Mouse (Mus musculus) thymus, postnatal 10 days (tissue): Measurements from ENCODE around the gene Emx1.

Source experiments
- DNase-seq, 2 experiments: peaks; one replicate each; pipeline ENCODE4 v3.0.0; 2021; ENCODE audit warnings: low spot score in 2 of 2

Emx1 gene

DNA sequence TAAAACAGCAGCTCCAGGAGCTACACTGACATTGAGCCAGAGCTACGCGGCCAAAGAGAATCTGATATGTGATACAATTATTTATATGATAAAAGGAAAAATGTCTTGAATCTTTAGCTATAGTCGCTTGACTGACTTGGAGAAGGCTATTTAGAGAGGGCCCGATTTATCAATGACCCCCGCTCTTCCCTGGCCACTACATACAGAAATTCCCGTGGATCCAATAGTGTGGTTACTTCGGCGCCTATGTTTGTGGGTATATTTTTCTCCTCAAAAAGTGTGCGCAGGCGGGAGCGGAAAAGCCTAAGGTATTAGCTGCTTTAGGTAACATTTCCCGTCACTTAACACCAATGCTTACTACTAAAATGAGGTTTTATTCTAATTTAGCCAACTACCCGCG, 2.1 kb downstream of the Emx1 start:
- DNase-seq: no peak

GRCm38 (mm10) chr6:85189911-85190591, 2.8 kb downstream of the Emx1 start:
- no peak for DNase-seq

DNA sequence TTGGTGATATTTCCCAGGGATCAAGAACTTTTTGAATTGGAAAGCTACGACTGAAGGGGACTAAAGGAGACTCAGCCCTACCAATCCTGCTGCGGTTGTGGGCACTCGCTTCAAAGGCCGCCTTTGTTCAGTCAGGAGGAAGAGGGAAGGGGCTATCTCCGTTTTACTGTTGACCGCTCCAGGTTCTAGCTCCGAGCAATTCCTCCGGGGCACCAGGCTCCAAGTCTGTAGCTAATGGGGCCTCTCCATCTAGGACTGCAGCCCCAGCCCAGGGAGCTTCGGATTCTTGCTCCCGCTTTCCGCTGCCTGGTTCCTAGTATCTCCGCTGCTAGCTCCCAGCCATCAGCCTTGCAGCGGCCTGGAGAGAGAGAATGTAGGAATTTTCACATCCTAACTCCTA, 3.4 kb downstream of the Emx1 start:
- DNase-seq: no peak

DNA sequence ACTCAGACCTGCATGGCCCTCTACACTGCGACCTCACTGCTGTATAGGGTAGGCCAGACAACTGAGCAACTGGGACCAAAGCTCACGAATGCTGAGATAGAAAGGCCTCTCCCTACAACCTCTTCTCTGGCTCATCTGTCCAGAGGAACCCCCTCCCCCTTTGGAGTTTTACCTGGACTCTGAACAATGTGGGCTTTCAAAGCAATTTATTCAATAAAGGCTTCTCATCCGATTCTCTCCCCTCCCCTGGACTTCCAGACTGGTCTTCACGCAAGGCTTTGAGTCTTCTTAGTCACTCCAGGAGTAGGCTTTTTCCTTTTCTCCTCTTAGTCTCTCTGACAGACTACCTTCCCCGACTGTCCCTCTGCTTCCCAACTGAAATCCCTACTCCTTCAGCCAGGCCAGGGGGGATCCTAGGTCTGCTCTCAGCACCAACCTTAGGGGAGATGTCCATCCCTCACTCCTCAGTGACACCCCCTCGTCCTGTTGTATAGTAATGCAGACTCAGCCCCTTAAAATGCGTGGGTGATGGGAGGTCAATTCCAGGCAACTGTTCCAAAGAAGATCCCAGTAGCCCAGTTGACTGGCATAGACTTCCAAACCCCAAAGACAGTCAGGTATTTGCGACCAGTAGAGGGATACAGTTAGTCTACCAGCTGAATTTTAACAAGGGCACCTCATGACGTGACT, 4.7 kb downstream of the Emx1 start:
- DNase-seq: no peak

DNA sequence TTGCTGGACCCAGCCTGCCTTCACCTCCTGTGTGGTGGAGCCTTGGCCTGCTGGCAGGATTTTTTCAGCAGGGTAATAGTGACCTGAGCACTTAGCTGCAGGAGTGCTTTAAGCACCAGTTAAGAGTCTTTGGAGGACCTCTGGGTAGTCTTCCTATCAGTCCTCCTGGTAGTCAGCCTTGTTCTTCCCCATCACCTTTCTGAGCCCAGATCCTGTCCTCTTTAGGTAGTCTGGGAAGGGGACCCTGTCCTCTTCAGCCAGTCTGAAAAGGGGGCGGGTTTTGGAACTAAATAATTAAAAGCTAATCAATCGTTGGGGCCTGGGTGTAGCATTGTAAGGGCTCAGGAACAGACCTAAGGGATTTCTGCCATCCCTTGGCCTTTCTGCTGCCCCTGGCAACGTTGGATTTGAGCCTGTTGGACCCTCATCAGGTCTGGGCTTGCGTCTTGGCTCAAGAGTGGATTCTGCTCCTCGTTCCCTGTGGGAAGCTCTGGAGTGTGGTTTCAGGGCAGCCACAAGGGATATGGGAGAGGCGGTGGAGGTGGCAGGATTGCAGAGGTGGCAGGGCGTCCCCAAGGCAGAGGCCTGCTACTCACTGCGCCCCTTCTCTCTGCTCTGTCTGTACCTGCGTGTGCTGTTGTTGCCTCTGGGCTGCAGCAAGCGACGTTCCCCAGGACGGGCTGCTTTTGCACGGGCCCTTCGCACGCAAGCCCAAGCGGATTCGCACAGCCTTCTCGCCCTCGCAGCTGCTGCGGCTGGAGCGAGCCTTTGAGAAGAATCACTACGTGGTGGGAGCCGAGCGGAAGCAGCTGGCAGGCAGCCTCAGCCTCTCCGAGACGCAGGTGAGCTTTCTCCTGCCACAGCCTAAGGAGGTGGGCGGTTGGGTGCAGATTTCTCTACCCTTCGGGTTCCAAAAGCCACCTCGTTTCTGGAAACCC, 6.4 kb downstream of the Emx1 start:
- DNase-seq: peak; percentile 59 to 64

DNA sequence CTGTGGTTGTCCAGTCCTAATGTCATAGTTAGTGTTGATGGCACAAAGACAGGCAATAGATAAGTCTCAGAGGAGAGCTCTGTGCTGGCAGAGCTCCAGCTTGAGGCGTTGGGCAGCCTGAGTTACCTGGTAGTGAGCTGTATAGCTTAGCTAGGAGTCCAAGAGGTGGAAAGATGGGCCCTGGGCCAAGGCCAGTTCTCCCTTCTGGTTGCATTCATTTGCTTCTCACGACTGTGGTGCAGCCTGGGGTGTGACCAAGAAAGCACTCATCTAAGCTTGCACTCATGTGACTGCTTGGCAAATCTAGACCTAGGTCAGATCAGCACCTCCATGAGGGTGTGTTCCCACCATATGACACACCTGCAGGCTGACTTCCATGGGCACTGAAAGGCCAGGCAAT, 10.7 kb downstream of the Emx1 start:
- no peak for DNase-seq

GRCm38 (mm10) chr6:85206182-85206938, 19.1 kb downstream of the Emx1 start:
- DNase-seq: no peak

- DNase-seq: no peak
Measured at GRCm38 (mm10) chr6:85206939-85207285, 19.7 kb downstream of the Emx1 start.

DNA sequence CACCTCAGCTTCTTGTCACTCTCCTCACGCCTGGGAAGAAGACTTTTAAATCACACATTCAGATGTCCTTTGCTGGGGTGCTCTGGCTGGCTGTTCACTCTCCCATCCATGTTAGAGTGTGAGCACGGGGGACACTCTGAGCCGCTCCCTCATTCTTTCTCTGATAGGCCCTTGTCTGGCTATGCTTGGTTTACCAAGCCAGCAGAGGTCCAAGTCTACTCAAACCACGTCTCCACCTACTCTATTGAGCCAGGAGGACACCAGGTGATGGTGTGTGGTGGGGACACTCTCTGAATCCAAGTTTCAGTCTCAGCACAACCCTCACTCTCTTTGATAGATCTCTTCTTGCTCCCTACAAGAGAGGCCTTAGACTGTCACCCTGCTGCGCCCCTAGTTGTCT, 20.1 kb downstream of the Emx1 start:
- DNase-seq: no peak

- no peak for DNase-seq
Measured at GRCm38 (mm10) chr6:85209226-85209967, 22.2 kb downstream of the Emx1 start.

DNA sequence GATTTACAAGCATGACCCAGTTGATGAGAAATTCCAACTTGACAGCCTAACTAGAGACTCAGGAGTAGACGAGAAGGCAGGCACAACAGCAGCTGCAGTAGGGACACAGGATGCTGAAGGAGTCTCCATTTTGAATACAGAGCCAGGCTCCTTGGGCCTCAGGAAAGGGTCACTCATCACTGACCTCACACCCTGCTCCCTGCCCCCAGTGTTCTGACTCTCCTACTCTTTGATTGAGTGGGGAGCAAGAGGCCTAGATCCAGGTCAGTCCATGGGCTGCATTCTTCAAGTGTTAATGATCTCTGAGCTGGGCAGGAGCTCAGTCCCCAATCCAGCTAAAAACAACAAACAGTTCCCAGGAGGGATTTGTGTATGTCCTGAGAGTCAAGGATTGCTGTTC, 23.4 kb downstream of the Emx1 start:
- DNase-seq: no peak

DNA sequence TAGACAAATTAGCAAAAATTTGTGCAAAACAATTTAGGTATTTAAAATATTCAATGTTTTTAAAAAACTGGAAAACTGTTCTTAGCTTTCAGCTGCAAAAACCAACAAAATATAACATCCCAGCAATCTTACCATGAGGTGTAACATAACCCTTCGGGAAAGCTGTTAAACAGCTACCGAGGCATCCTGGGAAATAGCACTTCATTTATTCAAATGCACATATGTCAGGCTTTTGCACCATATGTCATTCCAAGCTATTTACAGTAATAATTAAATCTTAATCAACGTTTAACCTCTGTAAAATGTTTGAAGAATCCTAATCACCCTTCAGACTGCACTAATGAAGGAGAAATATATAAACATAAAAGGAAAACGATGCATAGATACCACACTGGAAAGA, 31.0 kb downstream of the Emx1 start:
- no peak for DNase-seq

- no peak for DNase-seq
Measured at GRCm38 (mm10) chr6:85218684-85219445, 31.6 kb downstream of the Emx1 start.

- DNase-seq: no peak
Measured at GRCm38 (mm10) chr6:85219706-85220105, 32.5 kb downstream of the Emx1 start.

GRCm38 (mm10) chr6:85220917-85221316, 33.7 kb downstream of the Emx1 start:
- DNase-seq: no peak

DNA sequence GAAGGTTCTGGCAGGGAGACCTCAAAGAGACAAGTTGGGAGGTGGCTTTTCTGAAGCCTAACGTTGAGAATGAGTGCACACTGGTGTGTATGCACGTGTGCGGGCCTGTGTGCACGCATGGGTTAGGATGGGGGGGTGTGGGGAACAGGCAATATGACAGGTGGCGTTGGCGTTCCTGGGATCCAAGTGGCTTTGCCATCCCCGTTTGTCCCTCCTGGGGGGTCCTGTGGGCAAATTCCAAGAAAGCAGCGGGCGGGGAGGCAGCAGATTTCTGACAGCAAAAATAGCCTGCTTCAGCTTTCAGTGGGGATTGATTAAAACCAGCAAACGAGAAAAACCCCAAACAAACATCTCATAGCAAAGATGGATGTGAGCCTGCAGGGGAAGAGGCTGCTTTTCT, 35.3 kb downstream of the Emx1 start:
- no peak for DNase-seq

DNA sequence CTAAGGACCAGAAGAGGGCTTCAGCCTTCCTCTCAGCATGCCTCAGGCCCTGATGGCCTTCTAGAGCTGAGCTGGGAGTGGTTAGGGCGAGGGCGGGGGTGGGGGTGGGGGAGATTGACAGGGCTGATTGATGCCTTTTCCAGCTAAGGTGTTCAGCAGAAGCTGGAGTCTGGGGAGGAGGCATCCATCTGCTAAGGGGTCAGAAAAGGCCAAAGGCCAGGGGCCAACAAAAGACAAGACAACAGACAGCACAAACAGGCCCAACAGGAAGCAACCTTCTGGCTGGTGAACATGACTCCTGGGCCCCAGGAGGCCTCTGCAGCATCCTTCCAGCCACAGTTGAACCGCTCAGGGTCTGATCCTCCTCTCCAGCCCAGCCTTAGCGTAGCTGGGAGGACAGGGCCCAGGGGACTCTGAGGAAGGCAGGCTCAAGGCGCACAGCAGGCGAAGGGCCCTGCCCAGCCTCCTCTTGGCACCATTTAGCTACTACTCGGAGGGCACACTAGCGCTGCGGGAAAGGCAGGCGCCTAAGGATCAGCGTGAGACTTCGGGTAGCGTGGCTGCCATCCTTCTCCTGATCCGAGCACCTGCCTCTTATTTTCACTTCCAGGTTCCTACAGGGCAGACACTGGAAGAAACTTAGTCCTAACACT, 36.4 kb downstream of the Emx1 start:
- no peak for DNase-seq

- no peak for DNase-seq
Measured at GRCm38 (mm10) chr6:85224442-85224891, 37.2 kb downstream of the Emx1 start.

GRCm38 (mm10) chr6:85226570-85226969, 39.3 kb downstream of the Emx1 start:
- no peak for DNase-seq

GRCm38 (mm10) chr6:85227520-85227919, 40.3 kb downstream of the Emx1 start:
- DNase-seq: no peak
